Mouse (Mus musculus): ENCODE measurements around the gene Pde10a.

GRCm38 (mm10) chr17:8859489-8859888, 334.3 kb downstream of the Pde10a start:
- TF ChIP-seq POLR2A (IDR thresholded peaks at IDR 0.05; ENCODE audit: borderline replicate concordance, low read depth, low read length) (no peak), CTCF (IDR thresholded peaks at IDR 0.05; ENCODE audit: low read depth, low read length) (no peak)
